In genomic region chr9:64207509-64208084, GRCm38 (mm10) we compare ENCODE assay signal across 16 mouse cellular contexts. TPM values are rescaled to one million over a fixed set of nuclear protein-coding genes. Genes with fewer than 3 reads are reported as not detected.
DNase-seq lines count a peak whose midpoint lies in the region; ATAC-seq and TF ChIP-seq lines count a peak whose summit lies in the region.
"Had no signal": no experiment of that assay in that cellular context is flagged by ENCODE, and none has a peak within 500 bp of the region (broad histone marks: within the 10 kb centered on the region; RNA-seq: fewer than 3 reads in every experiment).

No protein-coding gene starts in this region.

- 69% methylated on average over 3 of the region's 3 CpGs for whole genome bisulfite sequencing in forebrain, embryonic 15.5 days
- WGBS in forebrain, embryonic 16.5 days = 70% methylated on average over 3 of the region's 3 CpGs
- 78% methylated on average over 3 of the region's 3 CpGs for WGBS in hindbrain, embryonic 15.5 days
- 86% methylated on average over 3 of the region's 3 CpGs for WGBS in hindbrain, embryonic 11.5 days
- 80% methylated on average over 3 of the region's 3 CpGs for WGBS in intestine, embryonic 15.5 days

- no peak overlapping the region for H3K4me2 ChIP-seq in forebrain, embryonic 15.5 days (replicated peaks)
- no peak overlapping the region for H3K4me2 ChIP-seq in forebrain, embryonic 16.5 days (ENCODE audit: low read length)
- H3K4me2 ChIP-seq in hindbrain, embryonic 15.5 days = no peak overlapping the region
- H3K4me2 ChIP-seq in hindbrain, embryonic 11.5 days (replicated peaks; ENCODE audit: low read depth, low read length) = no peak overlapping the region
- H3K4me2 ChIP-seq in intestine, embryonic 15.5 days (replicated peaks) = no peak overlapping the region
- H3K4me2 ChIP-seq: limb, embryonic 15.5 days had no signal

- H3K27ac ChIP-seq in forebrain, embryonic 15.5 days (replicated peaks) = peak overlapping the region; percentile 31; the same call in 1 of the 2 replicates
- H3K27ac ChIP-seq in forebrain, embryonic 16.5 days (ENCODE audit: low read length) = no peak overlapping the region
- peak overlapping the region; percentile 38; the same call in 1 of the 2 replicates for H3K27ac ChIP-seq in hindbrain, embryonic 15.5 days (replicated peaks)
- H3K27ac ChIP-seq in hindbrain, embryonic 11.5 days (ENCODE audit: low read depth, low read length) = no peak overlapping the region
- H3K27ac ChIP-seq in left cerebral cortex, adult 2 months = peak overlapping the region; percentile 49; the same call in 1 of the 2 replicates
- H3K27ac ChIP-seq in intestine, embryonic 15.5 days = no peak overlapping the region
- H3K27ac ChIP-seq: heart, adult 2 months; limb, embryonic 15.5 days; macrophage had no signal

- no peaks in the 10 kb centered on the region for H3K27me3 ChIP-seq in forebrain, embryonic 15.5 days
- H3K27me3 ChIP-seq in forebrain, embryonic 16.5 days (replicated peaks; ENCODE audit: control insufficient read depth, insufficient read depth, low read length) = no peaks in the 10 kb centered on the region
- no peaks in the 10 kb centered on the region for H3K27me3 ChIP-seq in hindbrain, embryonic 15.5 days
- H3K27me3 ChIP-seq in hindbrain, embryonic 11.5 days (ENCODE audit: control insufficient read depth, insufficient read depth, low read length) = no peaks in the 10 kb centered on the region
- no peaks in the 10 kb centered on the region for H3K27me3 ChIP-seq in intestine, embryonic 15.5 days (replicated peaks)
- H3K27me3 ChIP-seq: limb, embryonic 15.5 days had no signal

- no peaks in the 10 kb centered on the region for H3K4me1 ChIP-seq in forebrain, embryonic 15.5 days
- H3K4me1 ChIP-seq in forebrain, embryonic 16.5 days (replicated peaks; ENCODE audit: control insufficient read depth, insufficient read depth, low read length) = no peaks in the 10 kb centered on the region
- H3K4me1 ChIP-seq in hindbrain, embryonic 15.5 days (replicated peaks) = no peaks in the 10 kb centered on the region
- no peaks in the 10 kb centered on the region for H3K4me1 ChIP-seq in hindbrain, embryonic 11.5 days (replicated peaks; ENCODE audit: control insufficient read depth, insufficient read depth, low read length)
- no peaks in the 10 kb centered on the region for H3K4me1 ChIP-seq in intestine, embryonic 15.5 days (replicated peaks)

- H3K4me3 ChIP-seq in forebrain, embryonic 15.5 days = no peak overlapping the region
- no peak overlapping the region for H3K4me3 ChIP-seq in forebrain, embryonic 16.5 days (replicated peaks; ENCODE audit: low read length)
- H3K4me3 ChIP-seq in hindbrain, embryonic 15.5 days = no peak overlapping the region
- H3K4me3 ChIP-seq in hindbrain, embryonic 11.5 days (ENCODE audit: low read depth, low read length) = no peak overlapping the region
- H3K4me3 ChIP-seq in left cerebral cortex, adult 2 months = no peak overlapping the region
- no peak overlapping the region for H3K4me3 ChIP-seq in intestine, embryonic 15.5 days (replicated peaks)
- H3K4me3 ChIP-seq: heart, adult 2 months; limb, embryonic 15.5 days had no signal

- no peak for DNase-seq in hindbrain, embryonic 11.5 days (ENCODE audit: low spot score)
- no peak for DNase-seq in left cerebral cortex, adult 2 months (ENCODE audit: extremely low spot score in 1 of 2, low spot score in 2 of 2)
- DNase-seq in left cerebral cortex, adult 9 months (ENCODE audit: low spot score in 2 of 2) = no peak
- peak; percentile 33 to 40 for DNase-seq in kidney, postnatal 36 days
- DNase-seq: cerebellum, adult 8-10 months; embryo, embryonic 11 days; lung, adult 18-20 months; midbrain, embryonic 14.5 days had no signal

- no peak overlapping the region for H3K9ac ChIP-seq in forebrain, embryonic 15.5 days (replicated peaks)
- no peak overlapping the region for H3K9ac ChIP-seq in forebrain, embryonic 16.5 days (replicated peaks; ENCODE audit: low read depth, low read length)
- H3K9ac ChIP-seq in hindbrain, embryonic 15.5 days = no peak overlapping the region
- H3K9ac ChIP-seq in hindbrain, embryonic 11.5 days (ENCODE audit: low read depth, low read length) = no peak overlapping the region
- H3K9ac ChIP-seq in intestine, embryonic 15.5 days = no peak overlapping the region
- H3K9ac ChIP-seq: limb, embryonic 15.5 days had no signal

- no peak for ATAC-seq in forebrain, embryonic 15.5 days (replicated peaks)
- no peak for ATAC-seq in forebrain, embryonic 16.5 days
- ATAC-seq in hindbrain, embryonic 15.5 days (ENCODE audit: low FRiP score, low read depth) = no peak
- ATAC-seq in hindbrain, embryonic 11.5 days (ENCODE audit: low FRiP score) = no peak
- ATAC-seq in intestine, embryonic 15.5 days = no peak
- ATAC-seq: intestine, embryonic 16.5 days had no signal

- H3K36me3 ChIP-seq in forebrain, embryonic 15.5 days = peaks cover 15% of the 10 kb centered on the region
- 0 out of 2 replicates have a peak, but pooled peaks cover 2% of the 10 kb centered on the region for H3K36me3 ChIP-seq in forebrain, embryonic 16.5 days (ENCODE audit: control insufficient read depth, insufficient read depth)
- peaks cover 8% of the 10 kb centered on the region; the same call in 1 of the 2 replicates for H3K36me3 ChIP-seq in hindbrain, embryonic 15.5 days
- no peaks in the 10 kb centered on the region for H3K36me3 ChIP-seq in hindbrain, embryonic 11.5 days (ENCODE audit: control insufficient read depth, insufficient read depth, low read length)
- peaks cover 14% of the 10 kb centered on the region for H3K36me3 ChIP-seq in intestine, embryonic 15.5 days

- TF ChIP-seq CTCF in left cerebral cortex, adult 2 months (IDR thresholded peaks at IDR 0.05) = no peak

- no peaks in the 10 kb centered on the region for H3K9me3 ChIP-seq in forebrain, embryonic 15.5 days
- no peaks in the 10 kb centered on the region for H3K9me3 ChIP-seq in forebrain, embryonic 16.5 days (ENCODE audit: control insufficient read depth, low read length)
- no peaks in the 10 kb centered on the region for H3K9me3 ChIP-seq in hindbrain, embryonic 15.5 days
- H3K9me3 ChIP-seq in hindbrain, embryonic 11.5 days (ENCODE audit: control insufficient read depth, low read length) = no peaks in the 10 kb centered on the region
- no peaks in the 10 kb centered on the region for H3K9me3 ChIP-seq in intestine, embryonic 15.5 days
- H3K9me3 ChIP-seq: limb, embryonic 15.5 days had no signal

- intact Hi-C loops in left cerebral cortex, adult 2 months (cut with DNase I) = no loop called here

RNA-seq across cellular contexts. Expression of gene Uchl4, which starts 27.4 kb away (rescaled TPM):
- 1.8 and 2.0 TPM in 2 replicates for polyA plus RNA-seq in forebrain, embryonic 15.5 days (2015; fragmentation: Nextera tagmentation; extraction: Ambion mirVana)
- 2.4 and 2.5 TPM in 2 replicates for polyA plus RNA-seq in forebrain, embryonic 16.5 days (2015; fragmentation: Nextera tagmentation; extraction: Ambion mirVana)
- 2.7 and 3.2 TPM in 2 replicates for polyA plus RNA-seq in hindbrain, embryonic 15.5 days (2015; fragmentation: Nextera tagmentation; extraction: Ambion mirVana)
- 4.0 and 5.2 TPM in 2 replicates for polyA plus RNA-seq in hindbrain, embryonic 11.5 days (2014; fragmentation: Nextera tagmentation; extraction: Ambion mirVana)
- 1 to 10 TPM; 1.5 TPM for total RNA-seq in left cerebral cortex, adult 2 months (2021)
- 2.2 and 3.3 TPM in 2 replicates for polyA plus RNA-seq in intestine, embryonic 15.5 days (2015; fragmentation: Nextera tagmentation; extraction: Ambion mirVana)

RNA-seq across cellular contexts. Expression of gene Snapc5, which starts 28.5 kb away (rescaled TPM):
- 35.4 and 39.0 TPM in 2 replicates for polyA plus RNA-seq in forebrain, embryonic 15.5 days (2015; fragmentation: Nextera tagmentation; extraction: Ambion mirVana)
- 31.5 and 35.3 TPM in 2 replicates for polyA plus RNA-seq in forebrain, embryonic 16.5 days (2015; fragmentation: Nextera tagmentation; extraction: Ambion mirVana)
- 34.3 and 41.4 TPM in 2 replicates for polyA plus RNA-seq in hindbrain, embryonic 15.5 days (2015; fragmentation: Nextera tagmentation; extraction: Ambion mirVana)
- 33.4 and 37.4 TPM in 2 replicates for polyA plus RNA-seq in hindbrain, embryonic 11.5 days (2014; fragmentation: Nextera tagmentation; extraction: Ambion mirVana)
- 10 to 100 TPM; 20.5 to 21.6 TPM for total RNA-seq in left cerebral cortex, adult 2 months (2021)
- 29.3 and 39.6 TPM in 2 replicates for polyA plus RNA-seq in intestine, embryonic 15.5 days (2015; fragmentation: Nextera tagmentation; extraction: Ambion mirVana)

RNA-seq across cellular contexts. Expression of gene Rpl4, which starts 34.4 kb away (rescaled TPM):
- polyA plus RNA-seq in forebrain, embryonic 15.5 days (2015; fragmentation: Nextera tagmentation; extraction: Ambion mirVana) = 734 and 758 TPM in 2 replicates
- polyA plus RNA-seq in forebrain, embryonic 16.5 days (2015; fragmentation: Nextera tagmentation; extraction: Ambion mirVana) = 714 and 781 TPM in 2 replicates
- polyA plus RNA-seq in hindbrain, embryonic 15.5 days (2015; fragmentation: Nextera tagmentation; extraction: Ambion mirVana) = 562 and 595 TPM in 2 replicates
- 1,100 and 1,121 TPM in 2 replicates for polyA plus RNA-seq in hindbrain, embryonic 11.5 days (2014; fragmentation: Nextera tagmentation; extraction: Ambion mirVana)
- 100 to 1,000 TPM; 517 to 522 TPM for total RNA-seq in left cerebral cortex, adult 2 months (2021)
- 1,198 and 1,252 TPM in 2 replicates for polyA plus RNA-seq in intestine, embryonic 15.5 days (2015; fragmentation: Nextera tagmentation; extraction: Ambion mirVana)

RNA-seq across cellular contexts. Expression of gene Zwilch, which starts 34.7 kb away (rescaled TPM):
- polyA plus RNA-seq in forebrain, embryonic 15.5 days (2015; fragmentation: Nextera tagmentation; extraction: Ambion mirVana) = 8.8 and 11.7 TPM in 2 replicates
- polyA plus RNA-seq in forebrain, embryonic 16.5 days (2015; fragmentation: Nextera tagmentation; extraction: Ambion mirVana) = 10.0 and 10.8 TPM in 2 replicates
- 5.6 and 6.7 TPM in 2 replicates for polyA plus RNA-seq in hindbrain, embryonic 15.5 days (2015; fragmentation: Nextera tagmentation; extraction: Ambion mirVana)
- 27.0 and 27.9 TPM in 2 replicates for polyA plus RNA-seq in hindbrain, embryonic 11.5 days (2014; fragmentation: Nextera tagmentation; extraction: Ambion mirVana)
- 1 to 10 TPM; 3.8 to 4.4 TPM for total RNA-seq in left cerebral cortex, adult 2 months (2021)
- 20.4 and 21.6 TPM in 2 replicates for polyA plus RNA-seq in intestine, embryonic 15.5 days (2015; fragmentation: Nextera tagmentation; extraction: Ambion mirVana)

RNA-seq across cellular contexts. Expression of gene Map2k1, which starts 45.8 kb away (rescaled TPM):
- polyA plus RNA-seq in forebrain, embryonic 15.5 days (2015; fragmentation: Nextera tagmentation; extraction: Ambion mirVana) = 46.0 and 47.8 TPM in 2 replicates
- polyA plus RNA-seq in forebrain, embryonic 16.5 days (2015; fragmentation: Nextera tagmentation; extraction: Ambion mirVana) = 53.6 and 54.6 TPM in 2 replicates
- 71.0 and 72.2 TPM in 2 replicates for polyA plus RNA-seq in hindbrain, embryonic 15.5 days (2015; fragmentation: Nextera tagmentation; extraction: Ambion mirVana)
- polyA plus RNA-seq in hindbrain, embryonic 11.5 days (2014; fragmentation: Nextera tagmentation; extraction: Ambion mirVana) = 71.8 and 79.1 TPM in 2 replicates
- 100 to 1,000 TPM; 286 to 295 TPM for total RNA-seq in left cerebral cortex, adult 2 months (2021)
- 97.9 and 102 TPM in 2 replicates for polyA plus RNA-seq in intestine, embryonic 15.5 days (2015; fragmentation: Nextera tagmentation; extraction: Ambion mirVana)

Comparison
In these comparisons a context has a peak if more than half of its experiments do, and no peak if none do; other contexts are left out.
1. H3K27ac ChIP-seq: peak in forebrain, embryonic 15.5 days (single experiment), hindbrain, embryonic 15.5 days (single experiment) and left cerebral cortex, adult 2 months (single experiment); none in forebrain, embryonic 16.5 days (single experiment), hindbrain, embryonic 11.5 days (single experiment) and intestine, embryonic 15.5 days (single experiment).
2. DNase-seq: peak in kidney, postnatal 36 days (2 of 2); none in hindbrain, embryonic 11.5 days (single experiment), left cerebral cortex, adult 2 months (0 of 2) and left cerebral cortex, adult 9 months (0 of 2).